17 mouse cellular contexts compared by ENCODE assay signal in the genomic region with DNA sequence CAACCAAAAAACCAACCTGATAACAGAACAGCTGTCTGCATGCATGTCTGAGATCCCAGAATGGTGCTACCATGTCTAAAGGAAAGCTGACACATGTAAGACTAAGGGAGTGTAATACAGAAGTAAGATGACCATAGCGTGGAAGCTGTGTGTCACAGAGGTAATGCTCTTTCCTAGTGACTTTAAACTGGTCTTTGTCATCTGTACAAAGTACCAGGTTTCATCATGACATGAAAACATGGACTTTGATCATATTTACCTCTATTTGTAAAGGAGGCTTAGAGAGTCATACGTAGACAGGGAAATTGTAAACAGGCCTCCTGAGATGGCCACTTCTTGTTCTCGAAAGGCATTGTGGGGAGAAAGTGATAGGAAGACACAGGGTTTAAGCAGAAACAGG.
DNase-seq lines count a peak whose midpoint lies in the region; ATAC-seq and TF ChIP-seq lines count a peak whose summit lies in the region.
"Had no signal": no experiment of that assay in that cellular context is flagged by ENCODE, and none has a peak within 500 bp of the region (broad histone marks: within the 10 kb centered on the region; RNA-seq: fewer than 3 reads in every experiment).

No protein-coding gene starts in this region.

- H3K79me2 ChIP-seq in liver, adult 2 months (ENCODE audit: control insufficient read depth, insufficient read depth, low read length), result no peaks in the 10 kb centered on the region

- 19% methylated on average over 3 of the region's 3 CpGs for WGBS in liver, adult 2 months
- WGBS in liver, embryonic 11.5 days, result 66% methylated on average over 3 of the region's 3 CpGs
- WGBS in midbrain, embryonic 11.5 days, result 83% methylated on average over 3 of the region's 3 CpGs
- WGBS in midbrain, postnatal 0 days, result 84% methylated on average over 3 of the region's 3 CpGs

- 0 out of 2 replicates have a peak, but pooled peaks have one; percentile 6 for TF ChIP-seq POLR2A in liver, adult 2 months (IDR thresholded peaks at IDR 0.05; ENCODE audit: extremely low read depth, insufficient read depth, low read length)

- no peak for ATAC-seq in liver, embryonic 11.5 days (replicated peaks; ENCODE audit: low FRiP score)
- no peak for ATAC-seq in midbrain, embryonic 11.5 days (ENCODE audit: low FRiP score)
- no peak for ATAC-seq in midbrain, postnatal 0 days (ENCODE audit: low FRiP score)

- peak; percentile 97 for DNase-seq in liver, adult 2 months (ENCODE audit: extremely low read depth, low read depth, low spot score)
- DNase-seq in liver, embryonic 11.5 days (ENCODE audit: low spot score), result no peak
- DNase-seq in midbrain, embryonic 11.5 days (ENCODE audit: low spot score, missing footprints), result peak; percentile 72
- no peak for DNase-seq in midbrain, postnatal 0 days (ENCODE audit: low spot score)
- peak; percentile 7 for DNase-seq in yolk sac, embryonic 10.5 days (ENCODE audit: low spot score)
- no peak for DNase-seq in right cerebral cortex, postnatal 36 days (ENCODE audit: low spot score in 2 of 2)
- DNase-seq: gastrocnemius, postnatal 14 days; heart, adult 11 months had no signal

- peak overlapping the region; percentile 70 for H3K9ac ChIP-seq in liver, adult 2 months (ENCODE audit: low read depth, low read length)
- H3K9ac ChIP-seq in liver, embryonic 11.5 days (ENCODE audit: low read depth, low read length), result no peak overlapping the region
- no peak overlapping the region for H3K9ac ChIP-seq in midbrain, embryonic 11.5 days (ENCODE audit: low read length)
- H3K9ac ChIP-seq in midbrain, postnatal 0 days (replicated peaks; ENCODE audit: low read length, poor library complexity, severe bottlenecking), result no peak overlapping the region
- H3K9ac ChIP-seq: embryonic facial prominence, embryonic 12.5 days; embryonic facial prominence, embryonic 15.5 days; forebrain, postnatal 0 days; hindbrain, embryonic 12.5 days; hindbrain, embryonic 15.5 days had no signal

- H3K9me3 ChIP-seq in liver, embryonic 11.5 days (ENCODE audit: control insufficient read depth, low read length), result no peaks in the 10 kb centered on the region
- H3K9me3 ChIP-seq in midbrain, embryonic 11.5 days (ENCODE audit: control insufficient read depth, low read length), result no peaks in the 10 kb centered on the region
- H3K9me3 ChIP-seq in midbrain, postnatal 0 days (ENCODE audit: low read length), result no peaks in the 10 kb centered on the region
- H3K9me3 ChIP-seq: embryonic facial prominence, embryonic 12.5 days; embryonic facial prominence, embryonic 15.5 days; hindbrain, embryonic 12.5 days; hindbrain, embryonic 15.5 days had no signal

- TF ChIP-seq CTCF in liver, adult 2 months (IDR thresholded peaks at IDR 0.05; ENCODE audit: low read depth, low read length), result no peak
- TF ChIP-seq CTCF in midbrain, postnatal 0 days (IDR thresholded peaks at IDR 0.05), result no peak

- H3K4me3 ChIP-seq in liver, adult 2 months (ENCODE audit: insufficient read depth, low read depth, low read length), result peak overlapping the region; percentile 47
- no peak overlapping the region for H3K4me3 ChIP-seq in liver, embryonic 11.5 days (ENCODE audit: low read depth, low read length)
- no peak overlapping the region for H3K4me3 ChIP-seq in midbrain, embryonic 11.5 days (ENCODE audit: low read depth, low read length)
- H3K4me3 ChIP-seq in midbrain, postnatal 0 days (ENCODE audit: low read depth, low read length), result no peak overlapping the region
- H3K4me3 ChIP-seq: embryonic facial prominence, embryonic 12.5 days; embryonic facial prominence, embryonic 15.5 days; gastrocnemius, adult 2 months; hindbrain, embryonic 12.5 days; hindbrain, embryonic 15.5 days had no signal

- H3K27ac ChIP-seq in liver, adult 2 months (replicated peaks; ENCODE audit: insufficient read depth, low read depth, low read length), result peak overlapping the region; percentile 98
- no peak overlapping the region for H3K27ac ChIP-seq in liver, embryonic 11.5 days (ENCODE audit: low read depth, low read length)
- no peak overlapping the region for H3K27ac ChIP-seq in midbrain, embryonic 11.5 days (ENCODE audit: low read depth, low read length)
- H3K27ac ChIP-seq in midbrain, postnatal 0 days (ENCODE audit: low read depth, low read length), result no peak overlapping the region
- H3K27ac ChIP-seq: embryonic facial prominence, embryonic 12.5 days; embryonic facial prominence, embryonic 15.5 days; gastrocnemius, adult 2 months; hindbrain, embryonic 12.5 days; hindbrain, embryonic 15.5 days had no signal

- H3K4me1 ChIP-seq in liver, adult 2 months (ENCODE audit: control insufficient read depth, insufficient read depth, low read length), result peaks cover 10% of the 10 kb centered on the region
- no peaks in the 10 kb centered on the region for H3K4me1 ChIP-seq in liver, embryonic 11.5 days (replicated peaks; ENCODE audit: control insufficient read depth, insufficient read depth, low read length)
- H3K4me1 ChIP-seq in midbrain, embryonic 11.5 days (ENCODE audit: control insufficient read depth, insufficient read depth, low read length), result no peaks in the 10 kb centered on the region
- H3K4me1 ChIP-seq in midbrain, postnatal 0 days (ENCODE audit: insufficient read depth, low read length), result no peaks in the 10 kb centered on the region
- H3K4me1 ChIP-seq: embryonic facial prominence, embryonic 12.5 days; embryonic facial prominence, embryonic 15.5 days; hindbrain, embryonic 12.5 days; hindbrain, embryonic 15.5 days had no signal

- no peaks in the 10 kb centered on the region for H3K27me3 ChIP-seq in liver, adult 2 months (ENCODE audit: control insufficient read depth, insufficient read depth, low read length)
- H3K27me3 ChIP-seq in liver, embryonic 11.5 days (replicated peaks; ENCODE audit: control insufficient read depth, insufficient read depth, low read length), result no peaks in the 10 kb centered on the region
- no peaks in the 10 kb centered on the region for H3K27me3 ChIP-seq in midbrain, embryonic 11.5 days (ENCODE audit: control insufficient read depth, insufficient read depth, low read length)
- no peaks in the 10 kb centered on the region for H3K27me3 ChIP-seq in midbrain, postnatal 0 days (ENCODE audit: insufficient read depth, low read length)
- H3K27me3 ChIP-seq: CH12.LX; embryonic facial prominence, embryonic 12.5 days; hindbrain, embryonic 12.5 days; hindbrain, embryonic 15.5 days had no signal

- no peak overlapping the region for H3K4me2 ChIP-seq in liver, embryonic 11.5 days
- no peak overlapping the region for H3K4me2 ChIP-seq in midbrain, embryonic 11.5 days
- H3K4me2 ChIP-seq in midbrain, postnatal 0 days (ENCODE audit: low read depth, low read length, poor library complexity, severe bottlenecking), result no peak overlapping the region
- H3K4me2 ChIP-seq: embryonic facial prominence, embryonic 12.5 days; embryonic facial prominence, embryonic 15.5 days; heart, embryonic 11.5 days; hindbrain, embryonic 12.5 days; hindbrain, embryonic 15.5 days had no signal

- H3K36me3 ChIP-seq in liver, adult 2 months (ENCODE audit: control insufficient read depth, insufficient read depth, low read length), result no peaks in the 10 kb centered on the region
- H3K36me3 ChIP-seq in liver, embryonic 11.5 days (ENCODE audit: control insufficient read depth, insufficient read depth, low read length), result no peaks in the 10 kb centered on the region
- H3K36me3 ChIP-seq in midbrain, embryonic 11.5 days (ENCODE audit: control insufficient read depth, insufficient read depth, low read length), result no peaks in the 10 kb centered on the region
- no peaks in the 10 kb centered on the region for H3K36me3 ChIP-seq in midbrain, postnatal 0 days (ENCODE audit: insufficient read depth, low read length)
- H3K36me3 ChIP-seq: embryonic facial prominence, embryonic 12.5 days; embryonic facial prominence, embryonic 15.5 days; G1E; hindbrain, embryonic 12.5 days; hindbrain, embryonic 15.5 days had no signal

Comparison
In these comparisons a context has a peak if more than half of its experiments do, and no peak if none do; other contexts are left out.
1. DNase-seq: peak in liver, adult 2 months (single experiment), midbrain, embryonic 11.5 days (single experiment) and yolk sac, embryonic 10.5 days (single experiment); none in liver, embryonic 11.5 days (single experiment), midbrain, postnatal 0 days (single experiment) and right cerebral cortex, postnatal 36 days (0 of 2).